Mouse (Mus musculus): Measurements from ENCODE around the gene Olfr638. TPM values are rescaled to one million over a fixed set of nuclear protein-coding genes. Genes with fewer than 3 reads are reported as not detected.
"Not testable (repeated sequence)": the region's sequence is repeated elsewhere in the genome, so short reads cannot be mapped to it uniquely, and the experiment has no call there.

The Olfr638 gene
- not detected in 2 replicates for polyA plus RNA-seq (2012; ENCODE audit: insufficient read depth, insufficient read length, missing spikeins)

- Histone ChIP-seq H3K4me3 (ENCODE audit: insufficient read depth, low read depth, low read length) (no peak within 1 kb of the TSS), H3K27ac (replicated peaks; ENCODE audit: low read depth, low read length) (no peak within 1 kb of the TSS), H3K4me1 (ENCODE audit: control insufficient read depth, insufficient read depth, insufficient read length, low read length) (no peaks in the 10 kb centered on the region)
Measured at GRCm38 (mm10) chr7:103998446-103998845, at the start of gene Olfr638. TSS of gene Olfr638 (plus strand) at chr7:103998746.

DNA sequence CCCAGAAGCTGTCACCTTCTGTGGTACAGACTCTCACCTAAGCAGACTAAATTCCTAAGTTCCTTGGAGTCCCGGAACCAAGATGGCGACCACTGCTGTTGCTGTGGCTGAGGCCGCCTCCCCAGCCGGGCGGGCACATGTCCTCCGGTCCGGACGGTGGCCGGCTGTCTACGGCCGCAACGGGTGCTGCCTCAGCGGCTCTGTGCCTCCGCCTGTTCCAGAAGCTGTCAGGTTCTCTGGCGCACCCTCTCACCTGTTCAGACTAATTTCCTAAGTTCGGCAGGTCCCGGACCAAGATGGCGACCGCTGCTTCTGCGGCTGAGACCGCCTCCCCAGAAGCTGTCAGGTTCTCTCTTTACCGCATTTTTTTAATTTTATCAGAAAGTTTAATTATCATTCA lies 31.7 kb upstream of the Olfr638 start:
- not testable (repeated sequence) for H3K27ac ChIP-seq (replicated peaks; ENCODE audit: low read depth, low read length); H3K4me1 ChIP-seq (ENCODE audit: control insufficient read depth, insufficient read depth, insufficient read length, low read length); H3K4me3 ChIP-seq (ENCODE audit: insufficient read depth, low read depth, low read length)

- H3K4me1 ChIP-seq (ENCODE audit: control insufficient read depth, insufficient read depth, insufficient read length, low read length): no peaks in the 10 kb centered on the region
- no peak within 1 kb of the TSS for H3K27ac ChIP-seq (replicated peaks; ENCODE audit: low read depth, low read length)
- H3K4me3 ChIP-seq (ENCODE audit: insufficient read depth, low read depth, low read length): no peak within 1 kb of the TSS
Measured at GRCm38 (mm10) chr7:103970852-103971251, 27.7 kb upstream of the Olfr638 start, which contains the start of gene Olfr635. TSS of gene Olfr635 (plus strand) at chr7:103971152.

- Histone ChIP-seq H3K27ac (replicated peaks; ENCODE audit: low read depth, low read length) (no peak overlapping the region), H3K4me3 (ENCODE audit: insufficient read depth, low read depth, low read length) (no peak overlapping the region), H3K4me1 (ENCODE audit: control insufficient read depth, insufficient read depth, insufficient read length, low read length) (no peaks in the 10 kb centered on the region)
Measured at GRCm38 (mm10) chr7:103971782-103972181, 26.8 kb upstream of the Olfr638 start.

DNA sequence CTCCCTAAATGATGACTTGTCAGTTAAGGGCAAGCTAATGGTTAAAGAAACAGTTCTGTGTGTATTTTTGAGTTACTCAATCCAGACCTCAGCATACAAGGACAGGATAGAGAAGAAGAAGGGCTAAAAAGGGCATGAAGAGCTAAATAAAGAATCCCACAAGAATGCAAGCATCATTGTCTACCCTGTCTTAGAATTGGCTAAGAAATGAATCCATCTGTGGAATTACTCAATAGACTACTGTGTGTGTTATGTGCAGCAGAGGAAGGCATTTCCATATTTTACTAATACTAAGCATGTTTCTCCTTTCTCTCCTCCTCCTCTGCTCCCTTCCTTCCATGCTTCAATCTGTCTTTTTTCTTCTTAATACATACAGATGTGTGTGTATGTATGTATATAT lies 578 bp downstream of the Olfr638 start:
- Histone ChIP-seq H3K4me3 (ENCODE audit: insufficient read depth, low read depth, low read length) (no peak overlapping the region), H3K27ac (replicated peaks; ENCODE audit: low read depth, low read length) (no peak overlapping the region), H3K4me1 (ENCODE audit: control insufficient read depth, insufficient read depth, insufficient read length, low read length) (no peaks in the 10 kb centered on the region)

GRCm38 (mm10) chr7:104017203-104017602 lies 18.7 kb downstream of the Olfr638 start, which contains the start of gene Olfr639:
TSS of gene Olfr639 (minus strand) at chr7:104017303.
- H3K4me1 ChIP-seq (ENCODE audit: control insufficient read depth, insufficient read depth, insufficient read length, low read length): no peaks in the 10 kb centered on the region
- no peak within 1 kb of the TSS for H3K4me3 ChIP-seq (ENCODE audit: insufficient read depth, low read depth, low read length)

DNA sequence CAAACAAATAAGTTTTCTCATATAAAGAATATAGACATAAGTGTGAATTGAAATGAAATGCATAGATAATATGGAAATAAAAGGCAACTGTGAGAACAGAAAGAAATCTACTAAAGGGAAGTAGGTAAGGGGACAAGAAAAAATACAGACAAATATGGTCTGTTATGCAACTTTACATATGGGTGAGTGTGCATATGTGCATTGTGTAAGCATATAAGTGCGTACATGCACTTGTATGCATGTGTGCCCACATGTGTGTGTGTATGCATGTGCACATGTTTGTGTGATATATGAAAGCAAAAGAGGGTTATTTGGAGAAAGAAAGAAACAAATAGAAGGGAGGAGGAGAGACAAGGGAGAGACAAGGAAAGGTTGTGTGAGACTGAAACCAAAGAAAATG lies 20.4 kb downstream of the Olfr638 start:
- H3K4me1 ChIP-seq (ENCODE audit: control insufficient read depth, insufficient read depth, insufficient read length, low read length): no peaks in the 10 kb centered on the region
- H3K4me3 ChIP-seq (ENCODE audit: insufficient read depth, low read depth, low read length): no peak overlapping the region
- H3K27ac ChIP-seq (replicated peaks; ENCODE audit: low read depth, low read length): no peak overlapping the region

More at GRCm38 (mm10) chr7:104017203-104017602, 18.7 kb downstream of the Olfr638 start, which contains the start of gene Olfr639:
- no peak within 1 kb of the TSS for H3K27ac ChIP-seq (replicated peaks; ENCODE audit: low read depth, low read length)

- no peaks in the 10 kb centered on the region for H3K4me1 ChIP-seq (ENCODE audit: control insufficient read depth, insufficient read depth, insufficient read length, low read length)
- no peak overlapping the region for H3K4me3 ChIP-seq (ENCODE audit: insufficient read depth, low read depth, low read length)
- no peak overlapping the region for H3K27ac ChIP-seq (replicated peaks; ENCODE audit: low read depth, low read length)
Measured at GRCm38 (mm10) chr7:104021651-104022050, 23.1 kb downstream of the Olfr638 start.

DNA sequence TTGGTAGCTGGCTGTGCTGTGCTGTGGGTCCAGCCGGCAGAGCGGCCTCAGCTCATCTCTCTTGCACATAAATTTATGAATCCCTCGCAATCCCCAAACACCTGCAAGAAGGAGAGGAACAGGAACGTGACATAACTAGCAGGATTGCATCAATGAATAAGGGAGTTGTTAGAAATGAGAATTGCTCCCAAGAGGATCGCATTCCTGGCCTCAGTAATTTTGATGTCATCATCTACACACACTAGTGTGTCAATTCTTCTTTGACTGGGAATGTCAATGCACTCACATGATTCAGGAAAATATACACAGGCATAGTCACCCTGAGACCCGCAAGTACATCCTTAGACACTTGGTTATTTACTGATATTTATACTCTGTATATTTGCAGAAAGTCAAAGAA lies 26.9 kb downstream of the Olfr638 start, which contains the start of gene Olfr640:
Gene Olfr640, minus strand, starts transcription at position 101 of the 400 bp plus-strand sequence.
- Histone ChIP-seq H3K4me1 (ENCODE audit: control insufficient read depth, insufficient read depth, insufficient read length, low read length) (no peaks in the 10 kb centered on the region), H3K27ac (replicated peaks; ENCODE audit: low read depth, low read length) (no peak within 1 kb of the TSS), H3K4me3 (ENCODE audit: insufficient read depth, low read depth, low read length) (no peak within 1 kb of the TSS)

- no peaks in the 10 kb centered on the region for H3K4me1 ChIP-seq (ENCODE audit: control insufficient read depth, insufficient read depth, insufficient read length, low read length)
Measured at GRCm38 (mm10) chr7:104026978-104027377, 28.4 kb downstream of the Olfr638 start.

GRCm38 (mm10) chr7:104035145-104035544 lies 36.6 kb downstream of the Olfr638 start, which contains the start of gene Olfr641:
TSS of gene Olfr641 (plus strand) at chr7:104035445.
- H3K4me1 ChIP-seq (ENCODE audit: control insufficient read depth, insufficient read depth, insufficient read length, low read length): no peaks in the 10 kb centered on the region
- H3K27ac ChIP-seq (replicated peaks; ENCODE audit: low read depth, low read length): no peak within 1 kb of the TSS
- no peak within 1 kb of the TSS for H3K4me3 ChIP-seq (ENCODE audit: insufficient read depth, low read depth, low read length)

More at GRCm38 (mm10) chr7:104026978-104027377, 28.4 kb downstream of the Olfr638 start:
- no peak overlapping the region for H3K4me3 ChIP-seq (ENCODE audit: insufficient read depth, low read depth, low read length)
- no peak overlapping the region for H3K27ac ChIP-seq (replicated peaks; ENCODE audit: low read depth, low read length)

DNA sequence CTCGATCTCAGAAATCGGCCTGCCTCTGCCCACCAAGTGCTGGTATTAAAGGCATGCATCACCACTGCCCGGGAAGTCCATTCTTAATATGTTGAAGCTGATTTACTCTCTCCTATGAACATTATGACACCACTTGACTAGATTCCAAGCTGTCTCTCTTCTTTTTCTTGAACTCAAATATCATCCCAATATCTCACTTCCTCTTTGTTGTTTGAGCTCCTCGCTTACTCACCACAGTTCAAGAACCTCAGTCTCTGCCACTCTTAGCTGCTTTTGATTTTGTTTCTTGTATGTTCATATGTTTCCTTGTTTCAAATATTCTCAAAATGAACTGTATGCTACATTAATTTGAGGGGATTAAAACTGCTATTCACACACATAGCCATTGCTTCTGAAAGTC lies 52.2 kb downstream of the Olfr638 start:
- Histone ChIP-seq H3K4me1 (ENCODE audit: control insufficient read depth, insufficient read depth, insufficient read length, low read length) (no peaks in the 10 kb centered on the region), H3K27ac (replicated peaks; ENCODE audit: low read depth, low read length) (no peak overlapping the region), H3K4me3 (ENCODE audit: insufficient read depth, low read depth, low read length) (no peak overlapping the region)

GRCm38 (mm10) chr7:104052566-104052965 lies 54.0 kb downstream of the Olfr638 start, which contains the start of gene Olfr642:
TSS of gene Olfr642 (minus strand) at chr7:104052666.
- no peaks in the 10 kb centered on the region for H3K4me1 ChIP-seq (ENCODE audit: control insufficient read depth, insufficient read depth, insufficient read length, low read length)
- H3K4me3 ChIP-seq (ENCODE audit: insufficient read depth, low read depth, low read length): no peak within 1 kb of the TSS
- no peak within 1 kb of the TSS for H3K27ac ChIP-seq (replicated peaks; ENCODE audit: low read depth, low read length)

All from brown adipose tissue, adult 24 weeks (tissue).